Mouse (Mus musculus) kidney, embryonic 15.5 days (tissue): ENCODE measurements at regions not wholly inside any gene's neighbourhood (a gene's known extent, or its start where the extent isn't known, plus 50 kb on each side); places are given as distances from the start of the nearest gene placed in this dataset.
"Not testable (repeated sequence)": the region's sequence is repeated elsewhere in the genome, so short reads cannot be mapped to it uniquely, and the experiment has no call there.

ENCODE experiments used
- ATAC-seq: fragments of 200-750 bp; cut with Nextera tagmentation; replicated peaks from 2 replicates; pipeline ENCODE4 v1.8.0; 2017; ENCODE audit warnings: moderate TSS enrichment; ENCODE audit not compliant: low FRiP score
- H3K27ac ChIP-seq: fragments of 300-500 bp; sonication (generic); 2 replicates; pipeline ENCODE4 v1.5.1; 2015; ENCODE audit warnings: mild to moderate bottlenecking, inconsistent platforms
- H3K27me3 ChIP-seq: fragments of 300-500 bp; sonication (generic); 2 replicates; pipeline ENCODE4 v1.6.1; 2015; ENCODE audit warnings: inconsistent platforms
- H3K36me3 ChIP-seq: fragments of 300-500 bp; sonication (generic); 2 replicates; pipeline ENCODE4 v1.6.1; 2015; ENCODE audit warnings: inconsistent platforms
- H3K4me1 ChIP-seq: fragments of 300-500 bp; sonication (generic); 2 replicates; pipeline ENCODE4 v1.6.1; 2015; ENCODE audit warnings: inconsistent platforms
- H3K4me2 ChIP-seq: fragments of 300-500 bp; sonication (generic); 2 replicates; pipeline ENCODE4 v1.6.1; 2015; ENCODE audit warnings: moderate library complexity, mild to moderate bottlenecking, inconsistent platforms
- H3K4me3 ChIP-seq: fragments of 300-500 bp; sonication (generic); replicated peaks from 2 replicates; pipeline ENCODE4 v1.5.1; 2015; ENCODE audit warnings: mild to moderate bottlenecking, inconsistent platforms
- H3K9ac ChIP-seq: fragments of 300-500 bp; sonication (generic); 2 replicates; pipeline ENCODE4 v1.6.1; 2015; ENCODE audit warnings: mild to moderate bottlenecking, inconsistent platforms
- H3K9me3 ChIP-seq: fragments of 300-500 bp; sonication (generic); replicated peaks from 2 replicates; pipeline ENCODE4 v1.6.1; 2016; ENCODE audit warnings: inconsistent platforms
- WGBS: fragments of 180-500 bp; shearing (Covaris S2); methylation state at CpG from one replicate; pipeline ENCODE4 v1.1.7; 2015; ENCODE audit warnings: mixed read lengths; 5-methylcytosine and 5-hydroxymethylcytosine counted together

GRCm38 (mm10) chr11:20390622-20391021 lies 58.1 kb upstream of the Slc1a4 start:
- Histone ChIP-seq H3K4me3 (no peak overlapping the region), H3K27me3 (no peaks in the 10 kb centered on the region), H3K36me3 (no peaks in the 10 kb centered on the region), H3K27ac (no peak overlapping the region), H3K9ac (no peak overlapping the region), H3K4me1 (no peaks in the 10 kb centered on the region), H3K9me3 (peaks cover 3% of the 10 kb centered on the region), H3K4me2 (no peak overlapping the region)
- ATAC-seq = no peak
- WGBS = 80% methylated on average over 3 of the region's 3 CpGs

GRCm38 (mm10) chr11:20393302-20393701 lies 60.8 kb upstream of the Slc1a4 start:
- H3K27me3 ChIP-seq, H3K9ac ChIP-seq, H3K4me2 ChIP-seq, ATAC-seq, H3K4me1 ChIP-seq, H3K36me3 ChIP-seq, H3K4me3 ChIP-seq, H3K9me3 ChIP-seq, H3K27ac ChIP-seq: not testable (repeated sequence)
- WGBS = 83% methylated on average over 3 of the region's 3 CpGs

- not testable (repeated sequence) for H3K9ac ChIP-seq, H3K4me1 ChIP-seq, H3K4me3 ChIP-seq, H3K9me3 ChIP-seq, H3K27ac ChIP-seq, H3K27me3 ChIP-seq, H3K36me3 ChIP-seq, H3K4me2 ChIP-seq, ATAC-seq
- 95% methylated on average over 3 of the region's 3 CpGs for WGBS
Observed at GRCm38 (mm10) chr11:20393807-20394206, 61.3 kb upstream of the Slc1a4 start.

GRCm38 (mm10) chr11:20395848-20396203 lies 63.3 kb upstream of the Slc1a4 start:
- ATAC-seq = no peak
- Histone ChIP-seq H3K9me3 (peaks cover 3% of the 10 kb centered on the region), H3K9ac (no peak overlapping the region), H3K4me2 (no peak overlapping the region), H3K27ac (no peak overlapping the region), H3K36me3 (no peaks in the 10 kb centered on the region), H3K27me3 (no peaks in the 10 kb centered on the region), H3K4me3 (no peak overlapping the region), H3K4me1 (peaks cover 7% of the 10 kb centered on the region; the same call in 1 of the 2 replicates)
- 92% methylated on average over 7 of the region's 7 CpGs for WGBS

- no peak for ATAC-seq
- no peak overlapping the region for H3K4me2 ChIP-seq
- H3K36me3 ChIP-seq = no peaks in the 10 kb centered on the region
- H3K27ac ChIP-seq = no peak overlapping the region
- no peaks in the 10 kb centered on the region for H3K27me3 ChIP-seq
- 65% methylated on average over 11 of the region's 11 CpGs for WGBS
- H3K9me3 ChIP-seq = peaks cover 2% of the 10 kb centered on the region
- peaks cover 7% of the 10 kb centered on the region; the same call in 1 of the 2 replicates for H3K4me1 ChIP-seq
- H3K4me3 ChIP-seq = no peak overlapping the region
- no peak overlapping the region for H3K9ac ChIP-seq
Observed at GRCm38 (mm10) chr11:20396204-20396848, 63.8 kb upstream of the Slc1a4 start.

- Histone ChIP-seq H3K36me3 (no peaks in the 10 kb centered on the region), H3K9ac (no peak overlapping the region), H3K9me3 (no peaks in the 10 kb centered on the region; the same call in 1 of the 2 replicates), H3K4me2 (no peak overlapping the region), H3K27me3 (no peaks in the 10 kb centered on the region), H3K27ac (no peak overlapping the region), H3K4me1 (peaks cover 7% of the 10 kb centered on the region; the same call in 1 of the 2 replicates), H3K4me3 (no peak overlapping the region)
- ATAC-seq = no peak
- 44% methylated on average over 3 of the region's 3 CpGs for WGBS
Observed at GRCm38 (mm10) chr11:20396884-20397283, 64.4 kb upstream of the Slc1a4 start.

GRCm38 (mm10) chr11:20400302-20401234 lies 68.1 kb upstream of the Slc1a4 start:
- peak; percentile 94 for ATAC-seq
- Histone ChIP-seq H3K27me3 (no peaks in the 10 kb centered on the region), H3K4me2 (peak overlapping the region; percentile 68), H3K9ac (peak overlapping the region; percentile 42; the same call in 1 of the 2 replicates), H3K4me3 (peak overlapping the region; percentile 40), H3K36me3 (no peaks in the 10 kb centered on the region), H3K27ac (no peak overlapping the region), H3K4me1 (peaks cover 7% of the 10 kb centered on the region; the same call in 1 of the 2 replicates), H3K9me3 (no peaks in the 10 kb centered on the region)
- WGBS = 7% methylated on average over 32 of the region's 32 CpGs

GRCm38 (mm10) chr11:20403456-20403855 lies 70.9 kb upstream of the Slc1a4 start:
- H3K36me3 ChIP-seq = no peaks in the 10 kb centered on the region
- WGBS = 81% methylated on average over 3 of the region's 3 CpGs
- H3K4me2 ChIP-seq = no peak overlapping the region
- ATAC-seq = no peak
- peaks cover 7% of the 10 kb centered on the region; the same call in 1 of the 2 replicates for H3K4me1 ChIP-seq
- no peaks in the 10 kb centered on the region for H3K27me3 ChIP-seq
- no peak overlapping the region for H3K27ac ChIP-seq
- no peaks in the 10 kb centered on the region for H3K9me3 ChIP-seq
- H3K9ac ChIP-seq = no peak overlapping the region
- no peak overlapping the region for H3K4me3 ChIP-seq

GRCm38 (mm10) chr11:20404476-20404875 lies 72.0 kb upstream of the Slc1a4 start:
- no peak overlapping the region for H3K27ac ChIP-seq
- no peak for ATAC-seq
- H3K4me1 ChIP-seq = peaks cover 7% of the 10 kb centered on the region; the same call in 1 of the 2 replicates
- H3K9ac ChIP-seq = no peak overlapping the region
- H3K9me3 ChIP-seq = no peaks in the 10 kb centered on the region
- no peak overlapping the region for H3K4me2 ChIP-seq
- H3K36me3 ChIP-seq = no peaks in the 10 kb centered on the region
- no peaks in the 10 kb centered on the region for H3K27me3 ChIP-seq
- 83% methylated on average over 5 of the region's 5 CpGs for WGBS
- H3K4me3 ChIP-seq = no peak overlapping the region

- H3K36me3 ChIP-seq = no peaks in the 10 kb centered on the region
- peaks cover 28% of the 10 kb centered on the region for H3K9me3 ChIP-seq
- H3K4me3 ChIP-seq = no peak overlapping the region
- H3K27me3 ChIP-seq = no peaks in the 10 kb centered on the region
- H3K27ac ChIP-seq = no peak overlapping the region
- ATAC-seq = no peak
- H3K4me2 ChIP-seq = no peak overlapping the region
- no peak overlapping the region for H3K9ac ChIP-seq
- no peaks in the 10 kb centered on the region for H3K4me1 ChIP-seq
- 72% methylated on average over 2 of the region's 2 CpGs for WGBS
Observed at GRCm38 (mm10) chr11:20418141-20418540, 85.6 kb upstream of the Slc1a4 start.

- WGBS = 87% methylated on average over 4 of the region's 4 CpGs
- H3K4me3 ChIP-seq = no peak overlapping the region
- no peak overlapping the region for H3K9ac ChIP-seq
- ATAC-seq = no peak
- no peak overlapping the region for H3K4me2 ChIP-seq
- no peak overlapping the region for H3K27ac ChIP-seq
- peaks cover 21% of the 10 kb centered on the region for H3K9me3 ChIP-seq
- H3K27me3 ChIP-seq = no peaks in the 10 kb centered on the region
- no peaks in the 10 kb centered on the region for H3K4me1 ChIP-seq
- no peaks in the 10 kb centered on the region for H3K36me3 ChIP-seq
Observed at GRCm38 (mm10) chr11:20420876-20421275, 88.4 kb upstream of the Slc1a4 start.

GRCm38 (mm10) chr11:20436057-20436456 lies 103.5 kb upstream of the Slc1a4 start:
- Histone ChIP-seq H3K4me2 (no peak overlapping the region), H3K9ac (no peak overlapping the region), H3K4me1 (0 out of 2 replicates have a peak, but pooled peaks cover 3% of the 10 kb centered on the region), H3K27me3 (no peaks in the 10 kb centered on the region), H3K4me3 (no peak overlapping the region), H3K9me3 (no peaks in the 10 kb centered on the region), H3K36me3 (no peaks in the 10 kb centered on the region), H3K27ac (no peak overlapping the region)
- no peak for ATAC-seq
- 57% methylated on average over 9 of the region's 9 CpGs for WGBS
